Mouse (Mus musculus): Measurements from ENCODE around the gene Spata13. TPM values are rescaled to one million over a fixed set of nuclear protein-coding genes. Genes with fewer than 3 reads are reported as not detected.

Spata13 gene
- total RNA-seq, 2 experiments from 2014 or later = 9.9 to 19.5 TPM

GRCm38 (mm10) chr14:60715686-60716085 lies 81.9 kb downstream of the Spata13 start:
- DNase-seq = no peak

GRCm38 (mm10) chr14:60721304-60721703 lies 87.5 kb downstream of the Spata13 start:
- no peak for DNase-seq

GRCm38 (mm10) chr14:60721938-60722337 lies 88.1 kb downstream of the Spata13 start:
- DNase-seq = no peak

GRCm38 (mm10) chr14:60726091-60726490 lies 92.3 kb downstream of the Spata13 start:
- DNase-seq = no peak

GRCm38 (mm10) chr14:60727130-60727529 lies 93.3 kb downstream of the Spata13 start:
- no peak for DNase-seq

- DNase-seq = no peak
Observed at GRCm38 (mm10) chr14:60732081-60732480, 98.3 kb downstream of the Spata13 start.

- DNase-seq = peak; percentile 63
Observed at GRCm38 (mm10) chr14:60732787-60733186, 99.0 kb downstream of the Spata13 start.

- no peak for DNase-seq
Observed at GRCm38 (mm10) chr14:60733706-60734105, 99.9 kb downstream of the Spata13 start.

- DNase-seq = no peak
Observed at GRCm38 (mm10) chr14:60735206-60735605, 101.4 kb downstream of the Spata13 start.

GRCm38 (mm10) chr14:60735848-60736547 lies 102.2 kb downstream of the Spata13 start:
- no peak for DNase-seq

- DNase-seq = no peak
Observed at GRCm38 (mm10) chr14:60736591-60737192, 102.9 kb downstream of the Spata13 start.

- DNase-seq = no peak
Observed at GRCm38 (mm10) chr14:60737202-60737611, 103.4 kb downstream of the Spata13 start.

GRCm38 (mm10) chr14:60738434-60738938 lies 104.7 kb downstream of the Spata13 start:
- no peak for DNase-seq

GRCm38 (mm10) chr14:60739155-60739554 lies 105.4 kb downstream of the Spata13 start:
- no peak for DNase-seq

GRCm38 (mm10) chr14:60739616-60740015 lies 105.8 kb downstream of the Spata13 start:
- DNase-seq = no peak

- DNase-seq = no peak
Observed at GRCm38 (mm10) chr14:60740507-60740906, 106.7 kb downstream of the Spata13 start.

- no peak for DNase-seq
Observed at GRCm38 (mm10) chr14:60741033-60741432, 107.2 kb downstream of the Spata13 start.

- DNase-seq = peak; percentile 55
Observed at GRCm38 (mm10) chr14:60741490-60741981, 107.7 kb downstream of the Spata13 start.

GRCm38 (mm10) chr14:60743681-60744080 lies 109.9 kb downstream of the Spata13 start:
- DNase-seq = no peak

- no peak for DNase-seq
Observed at GRCm38 (mm10) chr14:60745201-60745600, 111.4 kb downstream of the Spata13 start.

- DNase-seq = no peak
Observed at GRCm38 (mm10) chr14:60746141-60746540, 112.3 kb downstream of the Spata13 start.

GRCm38 (mm10) chr14:60747154-60747870 lies 113.5 kb downstream of the Spata13 start:
- DNase-seq = no peak

- no peak for DNase-seq
Observed at GRCm38 (mm10) chr14:60749880-60750279, 116.1 kb downstream of the Spata13 start.

Data from gastrocnemius, postnatal 10 days (tissue).